In the genomic region with DNA sequence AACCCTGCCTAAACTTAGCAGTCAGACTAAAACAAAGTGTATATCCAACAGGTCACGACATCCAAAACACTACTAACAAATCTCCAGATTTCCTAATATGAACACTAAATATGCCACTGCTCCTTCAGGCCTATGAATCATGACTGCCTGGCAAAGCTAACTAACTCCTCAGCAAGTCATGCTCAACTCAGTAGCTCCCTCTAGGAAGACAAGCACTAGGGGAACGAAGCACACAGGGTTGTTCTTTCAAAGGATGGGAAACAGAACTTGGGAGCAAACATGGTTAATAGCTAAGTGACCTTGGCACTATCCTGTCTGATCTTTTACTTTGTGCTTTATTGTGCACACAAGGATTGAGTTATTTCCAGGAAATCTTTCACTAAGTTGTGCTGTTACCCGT, we compare ENCODE assay signal across 10 mouse cellular contexts. TPM values are rescaled to one million over a fixed set of nuclear protein-coding genes. Genes with fewer than 3 reads are reported as not detected.
DNase-seq lines count a peak whose midpoint lies in the region; ATAC-seq and TF ChIP-seq lines count a peak whose summit lies in the region.
"Had no signal": no experiment of that assay in that cellular context is flagged by ENCODE, and none has a peak within 500 bp of the region (broad histone marks: within the 10 kb centered on the region; RNA-seq: fewer than 3 reads in every experiment).

No protein-coding gene starts in this region.

- no peak for DNase-seq in frontal cortex, postnatal 25 days (ENCODE audit: low spot score in 2 of 2)
- peak; percentile 72 for DNase-seq in lung, postnatal 0 days (ENCODE audit: low spot score)
- DNase-seq in lung, postnatal 14 days: no peak
- peak; percentile 27 for DNase-seq in brain, embryonic 14.5 days (ENCODE audit: low read depth)
- peak; percentile 55 for DNase-seq in lung, postnatal 36 days
- DNase-seq in urinary bladder, postnatal 10 days (ENCODE audit: low spot score): no peak
- DNase-seq: liver, embryonic 13.5 days had no signal

- peak; percentile 97 for ATAC-seq in frontal cortex, adult (ENCODE audit: low TSS enrichment)
- peak; percentile 76 for ATAC-seq in lung, postnatal 0 days
- ATAC-seq in erythroblast, adult 5-6 weeks (replicated peaks; ENCODE audit: low FRiP score, poor library complexity, severe bottlenecking): no peak

- H3K9ac ChIP-seq in lung, postnatal 0 days (replicated peaks; ENCODE audit: low read depth): no peak overlapping the region
- H3K9ac ChIP-seq: heart, embryonic 12.5 days; liver, embryonic 13.5 days had no signal

- peak; percentile 79 for TF ChIP-seq CTCF in lung, postnatal 0 days (IDR thresholded peaks at IDR 0.05)
- TF ChIP-seq CTCF in brain, embryonic 14.5 days (IDR thresholded peaks at IDR 0.05; ENCODE audit: borderline replicate concordance, extremely low read depth, insufficient read depth, insufficient read length): peak; percentile 31; the same call in 1 of the 2 replicates

- TF ChIP-seq POLR2A in brain, embryonic 14.5 days (IDR thresholded peaks at IDR 0.05; ENCODE audit: borderline replicate concordance, extremely low read depth, insufficient read depth, insufficient read length, poor library complexity, severe bottlenecking): no peak

- no peak overlapping the region for H3K4me2 ChIP-seq in lung, postnatal 0 days (replicated peaks; ENCODE audit: low read depth, low read length)
- H3K4me2 ChIP-seq: heart, embryonic 12.5 days; liver, embryonic 13.5 days had no signal

- H3K36me3 ChIP-seq in lung, postnatal 0 days (ENCODE audit: insufficient read depth, low read length): peaks cover 22% of the 10 kb centered on the region; the same call in 1 of the 2 replicates

- H3K27me3 ChIP-seq in lung, postnatal 0 days (replicated peaks; ENCODE audit: insufficient read depth, low read length): no peaks in the 10 kb centered on the region
- H3K27me3 ChIP-seq: heart, embryonic 12.5 days; liver, embryonic 13.5 days had no signal

- 0 out of 2 replicates have a peak, but pooled peaks cover 4% of the 10 kb centered on the region for H3K4me1 ChIP-seq in lung, postnatal 0 days (ENCODE audit: insufficient read depth, low read depth, low read length)
- H3K4me1 ChIP-seq: heart, embryonic 12.5 days had no signal

- TF ChIP-seq EP300 in lung, postnatal 0 days (IDR thresholded peaks at IDR 0.05): no peak

- no peaks in the 10 kb centered on the region for H3K9me3 ChIP-seq in lung, postnatal 0 days (ENCODE audit: low read length)
- H3K9me3 ChIP-seq: heart, embryonic 12.5 days; liver, embryonic 13.5 days had no signal

- 49% methylated on average over 3 of the region's 3 CpGs for WGBS in lung, postnatal 0 days

- H3K4me3 ChIP-seq in lung, postnatal 0 days (ENCODE audit: low read depth, low read length): no peak overlapping the region
- H3K4me3 ChIP-seq: heart, embryonic 12.5 days; liver, embryonic 13.5 days had no signal

- no peak overlapping the region for H3K27ac ChIP-seq in lung, postnatal 0 days (ENCODE audit: low read length)
- H3K27ac ChIP-seq: liver, embryonic 13.5 days had no signal

RNA-seq across cellular contexts. Expression of a gene that starts 43.9 kb away (rescaled TPM):
- 212 and 219 TPM in 2 replicates for polyA plus RNA-seq in lung, postnatal 0 days (2015; fragmentation: Nextera tagmentation; extraction: Ambion mirVana)
- polyA plus RNA-seq in brain, embryonic 14.5 days (2012; rRNA removed): 211 and 222 TPM in 2 replicates
- total RNA-seq in erythroblast, adult 5-6 weeks (2015; ENCODE audit: low replicate concordance): 151 and 155 TPM in 2 replicates
- 196 and 224 TPM in 2 replicates for total RNA-seq in erythroblast, adult 5-6 weeks (2017; ENCODE audit: low replicate concordance)

RNA-seq across cellular contexts. Expression of a gene that starts 57.2 kb away (rescaled TPM):
- 16.5 and 17.8 TPM in 2 replicates for polyA plus RNA-seq in lung, postnatal 0 days (2015; fragmentation: Nextera tagmentation; extraction: Ambion mirVana)
- polyA plus RNA-seq in brain, embryonic 14.5 days (2012; rRNA removed): 51.3 and 55.5 TPM in 2 replicates
- total RNA-seq in erythroblast, adult 5-6 weeks (2015; ENCODE audit: low replicate concordance): 29.7 and 41.7 TPM in 2 replicates
- 18.0 and 26.7 TPM in 2 replicates for total RNA-seq in erythroblast, adult 5-6 weeks (2017; ENCODE audit: low replicate concordance)

Comparison
In these comparisons a context has a peak if more than half of its experiments do, and no peak if none do; other contexts are left out.
1. DNase-seq: peak in lung, postnatal 0 days (single experiment), brain, embryonic 14.5 days (single experiment) and lung, postnatal 36 days (single experiment); none in frontal cortex, postnatal 25 days (0 of 2), lung, postnatal 14 days (single experiment) and urinary bladder, postnatal 10 days (single experiment).